Mouse (Mus musculus) heart, embryonic 15.5 days (tissue): Measurements from ENCODE around the gene Tnr. TPM values are rescaled to one million over a fixed set of nuclear protein-coding genes. Genes with fewer than 3 reads are reported as not detected.
"Not testable (repeated sequence)": the region's sequence is repeated elsewhere in the genome, so short reads cannot be mapped to it uniquely, and the experiment has no call there.

Experiments
- ATAC-seq: fragments of 200-750 bp; cut with Nextera tagmentation; replicated peaks from 2 replicates; pipeline ENCODE4 v1.8.0; 2017; ENCODE audit warnings: low read depth, moderate TSS enrichment; ENCODE audit not compliant: insufficient number of reproducible peaks, insufficient read depth, low FRiP score
- H3K27ac ChIP-seq: fragments of 300-500 bp; sonication (generic); 2 replicates; pipeline ENCODE4 v1.5.1; 2015; ENCODE audit warnings: mild to moderate bottlenecking, inconsistent platforms
- H3K27me3 ChIP-seq: fragments of 300-500 bp; sonication (generic); 2 replicates; pipeline ENCODE4 v1.6.1; 2015; ENCODE audit warnings: inconsistent platforms
- H3K36me3 ChIP-seq: fragments of 300-500 bp; sonication (generic); 2 replicates; pipeline ENCODE4 v1.6.1; 2015; ENCODE audit warnings: mild to moderate bottlenecking, inconsistent platforms
- H3K4me1 ChIP-seq: fragments of 300-500 bp; sonication (generic); replicated peaks from 2 replicates; pipeline ENCODE4 v1.6.1; 2015; ENCODE audit warnings: inconsistent platforms
- H3K4me2 ChIP-seq: fragments of 300-500 bp; sonication (generic); 2 replicates; pipeline ENCODE4 v1.6.1; 2015; ENCODE audit warnings: inconsistent platforms, mild to moderate bottlenecking, moderate library complexity
- H3K4me3 ChIP-seq: fragments of 300-500 bp; sonication (generic); 2 replicates; pipeline ENCODE4 v1.5.1; 2015; ENCODE audit warnings: mild to moderate bottlenecking, inconsistent platforms
- H3K9ac ChIP-seq: fragments of 300-500 bp; sonication (generic); 2 replicates; pipeline ENCODE4 v1.6.1; 2015; ENCODE audit warnings: mild to moderate bottlenecking, inconsistent platforms
- H3K9me3 ChIP-seq: fragments of 300-500 bp; sonication (generic); replicated peaks from 2 replicates; pipeline ENCODE4 v1.6.1; 2016; ENCODE audit warnings: inconsistent platforms
- WGBS: fragments of 180-500 bp; shearing (Covaris S2); methylation state at CpG from one replicate; pipeline ENCODE4 v1.1.7; 2015; ENCODE audit warnings: mixed read lengths; 5-methylcytosine and 5-hydroxymethylcytosine counted together
- polyA plus RNA-seq: library from polyadenylated mRNA; unstranded; fragments of >200 nt; fragmentation: Nextera tagmentation; extraction: Ambion mirVana; gene quantifications from 2 replicates; pipeline ENCODE4 v1.2.1, GENCODE M21; 2015

Gene Tnr
- polyA plus RNA-seq, 1 experiment from 2014 or later = 0.04 TPM

- not testable (repeated sequence) for H3K27ac ChIP-seq, H3K36me3 ChIP-seq, H3K4me3 ChIP-seq, H3K9me3 ChIP-seq, ATAC-seq, H3K9ac ChIP-seq, H3K27me3 ChIP-seq, H3K4me1 ChIP-seq, H3K4me2 ChIP-seq
These were observed 442.7 kb downstream of the Tnr start for GRCm38 (mm10) chr1:159966286-159966685.

DNA sequence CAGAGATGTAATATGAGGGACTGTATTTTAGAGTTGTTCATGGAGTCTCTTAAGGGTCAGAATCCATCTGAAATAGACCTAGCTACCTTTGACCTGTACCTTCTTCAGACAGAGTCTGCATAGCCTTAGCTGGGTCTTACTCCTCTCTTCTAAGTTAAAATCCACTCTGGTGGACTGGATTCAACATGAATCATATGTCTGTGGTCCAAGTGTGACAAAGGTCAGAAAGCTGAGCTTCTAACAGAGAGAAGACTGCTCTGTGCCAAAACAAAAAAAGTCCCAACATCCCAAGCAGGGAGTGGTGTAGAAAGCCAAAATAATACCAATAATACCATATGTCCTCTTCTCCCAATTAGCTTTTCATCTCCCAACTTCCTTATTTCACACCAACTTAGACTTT lies 444.8 kb downstream of the Tnr start:
- no peaks in the 10 kb centered on the region for H3K36me3 ChIP-seq
- no peak overlapping the region for H3K27ac ChIP-seq
- no peaks in the 10 kb centered on the region for H3K27me3 ChIP-seq
- H3K9ac ChIP-seq = no peak overlapping the region
- H3K9me3 ChIP-seq = no peaks in the 10 kb centered on the region
- ATAC-seq = no peak
- H3K4me3 ChIP-seq = no peak overlapping the region
- H3K4me1 ChIP-seq = no peaks in the 10 kb centered on the region
- H3K4me2 ChIP-seq = no peak overlapping the region

DNA sequence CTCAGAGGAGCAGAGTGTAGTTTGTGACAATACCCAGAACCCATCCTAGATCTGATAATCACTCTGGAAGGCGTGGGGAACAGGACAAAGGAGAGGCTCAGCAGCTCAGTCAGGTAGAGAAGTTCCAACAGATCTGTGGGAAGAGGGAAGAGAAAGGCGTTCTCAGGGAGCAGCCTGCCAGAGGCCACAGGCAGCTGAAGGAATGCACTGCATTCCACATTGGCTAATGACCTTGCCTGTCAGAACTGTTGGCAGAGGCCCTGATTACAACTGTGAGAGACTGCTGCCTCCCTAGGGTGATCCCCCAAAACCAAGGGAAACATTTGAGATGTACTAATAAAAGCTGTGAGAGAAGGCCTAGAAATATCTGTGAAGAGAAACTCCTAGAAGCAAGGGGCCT lies 454.2 kb downstream of the Tnr start:
- H3K27ac ChIP-seq = peak overlapping the region; percentile 11; the same call in 1 of the 2 replicates
- WGBS = 26% methylated on average over 2 of the region's 2 CpGs

GRCm38 (mm10) chr1:159979096-159979495 lies 455.5 kb downstream of the Tnr start:
- Histone ChIP-seq H3K27ac (no peak overlapping the region), H3K9me3 (no peaks in the 10 kb centered on the region), H3K4me1 (no peaks in the 10 kb centered on the region; the same call in 1 of the 2 replicates), H3K27me3 (no peaks in the 10 kb centered on the region), H3K9ac (no peak overlapping the region), H3K4me3 (no peak overlapping the region), H3K4me2 (no peak overlapping the region), H3K36me3 (no peaks in the 10 kb centered on the region)
- WGBS = 83% methylated on average over 2 of the region's 2 CpGs
- no peak for ATAC-seq

More for the DNA sequence above, 454.2 kb downstream of the Tnr start:
- H3K4me1 ChIP-seq = no peaks in the 10 kb centered on the region; the same call in 1 of the 2 replicates
- H3K36me3 ChIP-seq = no peaks in the 10 kb centered on the region
- H3K4me2 ChIP-seq = no peak overlapping the region
- no peaks in the 10 kb centered on the region for H3K27me3 ChIP-seq
- no peak overlapping the region for H3K9ac ChIP-seq
- H3K4me3 ChIP-seq = no peak overlapping the region
- H3K9me3 ChIP-seq = no peaks in the 10 kb centered on the region
- peak; percentile 55; the same call in 1 of the 2 replicates for ATAC-seq

GRCm38 (mm10) chr1:159980355-159980754 lies 456.8 kb downstream of the Tnr start:
- H3K9me3 ChIP-seq = no peaks in the 10 kb centered on the region
- H3K4me1 ChIP-seq = no peaks in the 10 kb centered on the region; the same call in 1 of the 2 replicates
- H3K27ac ChIP-seq = no peak overlapping the region
- H3K4me3 ChIP-seq = no peak overlapping the region
- WGBS = 80% methylated on average over 1 of the region's 1 CpGs
- no peaks in the 10 kb centered on the region for H3K27me3 ChIP-seq
- no peak for ATAC-seq
- H3K4me2 ChIP-seq = no peak overlapping the region
- no peak overlapping the region for H3K9ac ChIP-seq
- no peaks in the 10 kb centered on the region for H3K36me3 ChIP-seq
